Mouse (Mus musculus): Measurements from ENCODE around the gene Tle6. TPM values are rescaled to one million over a fixed set of nuclear protein-coding genes. Genes with fewer than 3 reads are reported as not detected.
A peak's percentile ranks its signal among the peaks of the same experiment; 100 is the strongest.

Tle6 gene
- polyA plus RNA-seq, 1 experiment, result 14.3 TPM

DNA sequence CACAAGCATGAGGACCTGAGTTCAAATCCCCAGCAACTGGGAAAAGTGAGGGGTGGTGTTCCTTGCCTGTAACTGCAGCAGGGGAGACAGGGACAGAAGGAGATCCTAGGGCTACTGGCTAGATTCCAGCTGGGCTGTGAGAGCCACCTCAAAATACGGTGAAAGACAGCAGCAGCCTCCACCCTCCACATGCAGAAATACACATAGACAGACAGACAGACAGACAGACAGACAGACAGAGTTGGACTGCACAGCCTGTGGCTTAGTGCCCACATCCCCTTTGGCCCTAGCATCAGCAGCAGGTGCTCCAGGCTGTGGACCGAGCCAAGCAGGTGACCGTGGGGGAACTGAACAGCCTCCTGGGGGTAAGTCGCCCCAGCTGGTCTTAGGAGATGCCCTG lies 20.9 kb downstream of the Tle6 start:
- Histone ChIP-seq H3K27me3 (ENCODE audit: control insufficient read depth, insufficient read depth, low read length) (peaks cover 1% of the 10 kb centered on the region; the same call in 1 of the 2 replicates), H3K36me3 (ENCODE audit: control insufficient read depth, insufficient read depth, low read length) (no peaks in the 10 kb centered on the region), H3K4me3 (ENCODE audit: extremely low read depth, insufficient read depth, insufficient read length) (no peak overlapping the region), H3K27ac (ENCODE audit: insufficient read depth, low read length) (no peak overlapping the region), H3K4me1 (ENCODE audit: control insufficient read depth, insufficient read depth, insufficient read length) (peaks cover 11% of the 10 kb centered on the region)
- TF ChIP-seq POLR2A (IDR thresholded peaks at IDR 0.05; ENCODE audit: low read depth, low read length) (no peak), CTCF (IDR thresholded peaks at IDR 0.05; ENCODE audit: extremely low read depth, insufficient read depth, insufficient read length, insufficient replicate concordance) (no peak)
- DNase-seq (ENCODE audit: low read depth in 1 of 2, low spot score in 2 of 2), result no peak
- 15% methylated on average over 4 of the region's 4 CpGs for WGBS

DNA sequence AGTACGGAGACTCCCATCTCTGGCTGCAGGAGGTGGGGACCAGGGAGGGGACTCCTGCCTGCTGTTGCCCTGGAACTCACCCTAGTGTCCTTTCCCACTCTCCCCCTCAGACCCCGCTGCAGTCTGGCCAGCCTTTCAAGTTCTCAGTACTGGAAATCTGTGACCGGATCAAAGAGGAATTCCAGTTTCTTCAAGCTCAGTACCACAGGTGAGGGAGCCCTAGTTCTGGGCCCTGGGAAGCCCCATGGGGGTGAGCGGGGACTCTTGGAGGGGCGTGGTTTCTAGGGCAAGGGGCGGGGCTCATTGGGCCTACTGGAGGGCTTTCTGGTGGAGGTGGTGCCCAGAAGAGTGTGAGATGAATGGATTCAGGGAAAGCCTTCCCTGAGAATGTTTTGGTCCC lies 25.2 kb downstream of the Tle6 start:
- Histone ChIP-seq H3K4me3 (ENCODE audit: extremely low read depth, insufficient read depth, insufficient read length) (peak overlapping the region; percentile 58), H3K27ac (ENCODE audit: insufficient read depth, low read length) (no peak overlapping the region), H3K36me3 (ENCODE audit: control insufficient read depth, insufficient read depth, low read length) (no peaks in the 10 kb centered on the region), H3K27me3 (ENCODE audit: control insufficient read depth, insufficient read depth, low read length) (peaks cover 1% of the 10 kb centered on the region; the same call in 1 of the 2 replicates), H3K4me1 (ENCODE audit: control insufficient read depth, insufficient read depth, insufficient read length) (peaks cover 14% of the 10 kb centered on the region)
- peak in 1 of 2 experiments; percentile 33 for DNase-seq (ENCODE audit: low read depth in 1 of 2, low spot score in 2 of 2)
- 25% methylated on average over 6 of the region's 6 CpGs for WGBS
- TF ChIP-seq POLR2A (IDR thresholded peaks at IDR 0.05; ENCODE audit: low read depth, low read length), result no peak
- no peak for TF ChIP-seq CTCF (IDR thresholded peaks at IDR 0.05; ENCODE audit: extremely low read depth, insufficient read depth, insufficient read length, insufficient replicate concordance)

DNA sequence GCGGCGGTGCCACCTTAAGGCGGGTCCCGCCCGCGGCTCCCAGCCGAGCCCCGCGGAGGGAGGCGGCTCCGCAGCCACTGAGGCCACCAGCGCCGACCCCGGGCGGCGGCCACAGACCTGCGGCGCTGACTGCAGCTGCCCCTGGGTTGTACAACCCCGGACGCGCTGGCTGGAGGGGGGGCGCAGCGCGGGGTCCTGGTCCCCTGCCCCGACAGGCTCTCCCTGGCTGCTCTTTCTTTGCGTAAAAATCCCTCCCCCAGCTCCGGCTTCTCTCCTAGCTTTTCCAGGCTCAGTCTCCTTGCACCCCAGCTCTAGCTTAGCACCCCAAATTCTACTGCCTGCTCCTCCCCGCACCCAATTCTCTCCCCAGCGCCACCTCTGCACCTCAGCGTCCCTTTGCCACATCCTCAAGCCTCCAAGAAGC lies 25.7 kb downstream of the Tle6 start:
- peak in 1 of 2 experiments; percentile 32 for DNase-seq (ENCODE audit: low read depth in 1 of 2, low spot score in 2 of 2)

GRCm38 (mm10) chr10:81574081-81575056 lies 26.5 kb downstream of the Tle6 start, which contains the start of gene Tle2:
Gene Tle2 (plus strand): TSS chr10:81574561.
- 37% methylated on average over 10 of the region's 10 CpGs for WGBS
- Histone ChIP-seq H3K4me1 (ENCODE audit: control insufficient read depth, insufficient read depth, insufficient read length) (peaks cover 9% of the 10 kb centered on the region; the same call in 1 of the 2 replicates), H3K27me3 (ENCODE audit: control insufficient read depth, insufficient read depth, low read length) (peaks cover 1% of the 10 kb centered on the region; the same call in 1 of the 2 replicates), H3K27ac (ENCODE audit: insufficient read depth, low read length) (no peak within 1 kb of the TSS), H3K36me3 (ENCODE audit: control insufficient read depth, insufficient read depth, low read length) (no peaks in the 10 kb centered on the region), H3K4me3 (ENCODE audit: extremely low read depth, insufficient read depth, insufficient read length) (peak within 1 kb of the TSS; percentile 58)
- DNase-seq (ENCODE audit: low read depth in 1 of 2, low spot score in 2 of 2), result no peak
- TF ChIP-seq CTCF (IDR thresholded peaks at IDR 0.05; ENCODE audit: extremely low read depth, insufficient read depth, insufficient read length, insufficient replicate concordance), result no peak
- TF ChIP-seq POLR2A (IDR thresholded peaks at IDR 0.05; ENCODE audit: low read depth, low read length), result no peak

More for the DNA sequence above, 25.7 kb downstream of the Tle6 start:
- Histone ChIP-seq H3K36me3 (ENCODE audit: control insufficient read depth, insufficient read depth, low read length) (no peaks in the 10 kb centered on the region), H3K27me3 (ENCODE audit: control insufficient read depth, insufficient read depth, low read length) (peaks cover 1% of the 10 kb centered on the region; the same call in 1 of the 2 replicates), H3K4me3 (ENCODE audit: extremely low read depth, insufficient read depth, insufficient read length) (peak overlapping the region; percentile 58), H3K4me1 (ENCODE audit: control insufficient read depth, insufficient read depth, insufficient read length) (peaks cover 10% of the 10 kb centered on the region), H3K27ac (ENCODE audit: insufficient read depth, low read length) (no peak overlapping the region)
- TF ChIP-seq POLR2A (IDR thresholded peaks at IDR 0.05; ENCODE audit: low read depth, low read length), result no peak
- no peak for TF ChIP-seq CTCF (IDR thresholded peaks at IDR 0.05; ENCODE audit: extremely low read depth, insufficient read depth, insufficient read length, insufficient replicate concordance)
- under 1% methylated on average over 30 of the region's 30 CpGs for WGBS

DNA sequence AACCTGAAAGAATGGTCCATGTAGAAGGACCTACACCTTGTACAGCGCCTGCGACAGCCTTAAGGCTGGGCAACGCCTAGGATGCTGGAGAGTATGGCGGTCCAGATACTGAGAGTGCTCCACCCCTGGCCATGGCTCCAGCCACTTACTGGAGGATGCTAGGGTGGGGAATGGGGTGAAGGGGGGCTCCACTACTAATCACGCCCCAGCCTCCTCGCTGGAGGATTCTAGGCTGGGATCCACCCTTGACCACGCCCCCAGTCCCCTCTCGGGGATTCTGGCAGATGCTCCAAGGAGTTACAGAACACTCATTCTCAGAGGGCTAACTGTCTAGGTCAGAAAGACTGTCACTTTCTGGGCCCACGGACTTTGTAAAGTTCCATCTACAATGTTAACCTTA lies 27.9 kb downstream of the Tle6 start:
- Histone ChIP-seq H3K27me3 (ENCODE audit: control insufficient read depth, insufficient read depth, low read length) (peaks cover 1% of the 10 kb centered on the region; the same call in 1 of the 2 replicates), H3K4me3 (ENCODE audit: extremely low read depth, insufficient read depth, insufficient read length) (no peak overlapping the region), H3K27ac (ENCODE audit: insufficient read depth, low read length) (no peak overlapping the region), H3K4me1 (ENCODE audit: control insufficient read depth, insufficient read depth, insufficient read length) (peaks cover 9% of the 10 kb centered on the region; the same call in 1 of the 2 replicates), H3K36me3 (ENCODE audit: control insufficient read depth, insufficient read depth, low read length) (no peaks in the 10 kb centered on the region)
- DNase-seq (ENCODE audit: low read depth in 1 of 2, low spot score in 2 of 2), result no peak
- 74% methylated on average over 9 of the region's 9 CpGs for WGBS
- TF ChIP-seq POLR2A (IDR thresholded peaks at IDR 0.05; ENCODE audit: low read depth, low read length) (no peak), CTCF (IDR thresholded peaks at IDR 0.05; ENCODE audit: extremely low read depth, insufficient read depth, insufficient read length, insufficient replicate concordance) (no peak)

DNA sequence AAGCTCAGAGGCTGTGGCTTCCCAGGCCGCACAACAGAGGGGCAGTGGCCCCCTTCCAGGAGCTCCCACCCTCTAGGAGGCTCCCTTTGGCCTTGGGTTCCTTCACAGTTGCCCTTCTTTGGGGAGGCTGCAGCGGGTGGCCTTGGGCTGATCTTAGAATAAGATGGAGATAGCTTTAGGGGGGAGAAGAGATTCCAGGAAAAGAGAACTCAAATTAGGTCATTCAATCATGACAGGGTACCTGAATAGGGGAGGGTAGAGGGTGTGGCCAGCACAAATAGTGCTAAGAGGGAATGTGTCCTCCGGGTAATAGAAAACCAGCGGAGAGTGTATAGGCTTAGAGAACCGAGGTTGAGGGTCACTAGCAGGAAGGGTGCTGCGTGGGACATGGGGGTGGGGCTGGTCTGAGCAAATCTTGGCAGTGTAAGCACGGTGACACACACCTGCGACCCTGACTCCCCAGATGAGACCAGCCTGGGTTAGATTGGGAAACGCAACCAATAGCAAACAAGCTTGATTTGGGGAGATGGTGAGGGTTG lies 28.7 kb downstream of the Tle6 start:
- Histone ChIP-seq H3K27ac (ENCODE audit: insufficient read depth, low read length) (no peak overlapping the region), H3K36me3 (ENCODE audit: control insufficient read depth, insufficient read depth, low read length) (no peaks in the 10 kb centered on the region), H3K4me3 (ENCODE audit: extremely low read depth, insufficient read depth, insufficient read length) (no peak overlapping the region), H3K4me1 (ENCODE audit: control insufficient read depth, insufficient read depth, insufficient read length) (peaks cover 9% of the 10 kb centered on the region; the same call in 1 of the 2 replicates), H3K27me3 (ENCODE audit: control insufficient read depth, insufficient read depth, low read length) (peaks cover 1% of the 10 kb centered on the region; the same call in 1 of the 2 replicates)
- no peak for DNase-seq (ENCODE audit: low read depth in 1 of 2, low spot score in 2 of 2)
- TF ChIP-seq CTCF (IDR thresholded peaks at IDR 0.05; ENCODE audit: extremely low read depth, insufficient read depth, insufficient read length, insufficient replicate concordance) (no peak), POLR2A (IDR thresholded peaks at IDR 0.05; ENCODE audit: low read depth, low read length) (no peak)
- WGBS, result 40% methylated on average over 9 of the region's 9 CpGs
